Mouse (Mus musculus): ENCODE results near the gene Ldlrad2.

Ldlrad2 gene

DNA sequence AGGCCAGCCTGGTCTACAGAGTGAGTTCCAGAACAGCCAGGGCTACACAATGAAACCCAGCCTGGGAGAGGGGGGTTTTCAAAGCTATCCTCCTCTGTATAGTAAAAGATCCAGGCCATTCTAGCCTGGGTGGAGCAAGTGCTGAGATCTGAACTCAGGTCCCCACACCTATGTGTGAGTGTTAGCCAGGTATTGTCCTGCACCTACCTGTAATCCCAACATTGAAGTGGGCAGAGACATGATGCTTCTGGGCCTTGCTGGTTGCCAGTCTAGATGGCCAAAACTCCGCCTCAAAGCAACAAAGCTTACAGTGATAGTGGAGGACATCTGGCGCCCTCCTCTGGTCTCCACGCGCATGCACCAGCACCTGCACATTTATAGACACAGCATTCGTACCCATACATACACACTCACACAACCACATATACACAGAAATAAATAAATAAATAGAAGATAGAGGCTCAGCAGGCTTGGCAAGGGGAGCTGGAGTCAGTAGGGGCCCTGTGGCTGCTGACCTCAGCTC is 28.3 kb downstream of the Ldlrad2 start:
- peak; percentile 49 for DNase-seq

DNA sequence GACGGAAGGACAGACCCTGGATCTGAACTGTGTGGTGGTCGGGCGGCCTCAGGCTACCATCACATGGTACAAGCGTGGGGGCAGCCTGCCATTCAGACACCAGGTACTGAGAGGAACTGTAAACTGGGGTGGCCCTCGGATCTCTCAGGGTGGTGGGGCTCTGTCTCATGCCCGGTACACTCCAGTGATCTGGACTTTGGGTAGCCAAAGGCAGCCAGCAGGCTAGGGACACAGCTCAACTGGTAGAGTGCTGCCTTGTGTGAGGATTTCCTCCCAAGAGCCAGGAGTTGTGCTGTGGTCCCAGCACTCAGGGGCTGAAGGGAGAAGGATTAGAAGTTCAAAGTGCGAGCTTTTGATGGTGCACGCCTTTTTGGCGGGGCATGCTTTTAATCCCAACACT is 28.8 kb downstream of the Ldlrad2 start:
- peak; percentile 53 for DNase-seq

GRCm38 (mm10) chr4:137542968-137543367 is 31.4 kb downstream of the Ldlrad2 start:
- DNase-seq, result no peak

DNA sequence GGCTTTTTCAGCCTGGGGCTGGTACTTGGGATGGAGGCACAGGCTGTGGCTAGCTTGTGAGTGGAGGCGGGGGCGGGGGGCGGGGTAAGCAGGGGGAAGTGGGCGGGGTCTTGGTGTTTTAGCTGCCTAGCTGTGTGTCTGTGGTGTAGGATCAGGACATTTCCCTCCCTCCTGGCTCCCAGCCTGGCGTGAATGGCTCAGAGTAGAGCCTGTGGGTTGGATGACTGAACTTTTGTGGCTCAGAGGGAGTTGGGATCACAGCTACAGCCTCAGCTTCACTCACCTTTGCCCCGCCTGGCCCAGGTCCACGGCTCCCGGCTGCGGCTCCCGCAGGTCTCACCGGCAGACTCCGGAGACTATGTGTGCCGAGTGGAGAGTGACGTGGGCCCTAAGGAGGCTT is 34.0 kb downstream of the Ldlrad2 start:
- DNase-seq, result peak; percentile 89

DNA sequence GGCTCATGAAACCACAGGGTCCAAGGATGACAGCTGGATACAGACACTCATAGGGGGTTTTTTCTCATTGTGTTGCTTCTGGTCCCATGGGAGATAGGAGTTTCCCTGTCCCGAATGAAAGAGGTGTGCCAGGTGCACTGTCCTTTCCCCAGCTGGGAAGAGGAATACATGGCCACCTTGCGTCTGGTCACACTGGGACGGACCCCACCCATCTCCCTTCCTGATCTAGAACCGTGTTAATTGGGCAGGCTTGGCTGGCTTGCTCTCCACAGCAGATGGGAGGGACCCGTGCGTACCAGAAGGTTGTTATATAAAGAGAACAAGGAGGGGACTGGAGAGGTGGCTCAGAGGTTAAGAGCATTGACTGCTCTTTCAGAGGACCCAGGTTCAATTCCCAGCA is 46.5 kb downstream of the Ldlrad2 start:
- no peak for DNase-seq

- DNase-seq, result peak; percentile 69
Measured at GRCm38 (mm10) chr4:137527368-137527767, 47.0 kb downstream of the Ldlrad2 start.

GRCm38 (mm10) chr4:137525426-137525825 is 48.9 kb downstream of the Ldlrad2 start:
- DNase-seq, result no peak
